Mouse (Mus musculus) CH12.LX (cell line): ENCODE measurements at regions not wholly inside any gene's neighbourhood (a gene's known extent, or its start where the extent isn't known, plus 50 kb on each side); places are given as distances from the start of the nearest gene placed in this dataset.

Experiments used
- DNase-seq: peaks from one replicate; pipeline ENCODE4 v3.0.0-alpha.2; 2013; ENCODE audit errors: extremely low read depth
- H3K27ac ChIP-seq: 2 replicates; pipeline ENCODE4 v1.5.1; 2012; ENCODE audit warnings: low read depth, mild to moderate bottlenecking, control low read depth, moderate library complexity; ENCODE audit not compliant: insufficient read depth
- H3K27me3 ChIP-seq: replicated peaks from 2 replicates; pipeline ENCODE3; 2012; ENCODE audit warnings: inconsistent platforms
- H3K36me3 ChIP-seq, 2 experiments: replicated peaks in 1 of 2; 2 replicates each; pipeline versions ENCODE3 to v1.6.1; 2012; ENCODE audit warnings: inconsistent platforms in 1 of 2, low read length in 1 of 2, mild to moderate bottlenecking in 1 of 2, mixed read lengths in 1 of 2, moderate library complexity in 1 of 2; ENCODE audit not compliant: control insufficient read depth in 1 of 2, insufficient read depth in 1 of 2
- H3K4me1 ChIP-seq, 2 experiments: 2 replicates each; pipeline ENCODE4 v1.6.1; 2012; ENCODE audit warnings: inconsistent platforms in 1 of 2, moderate library complexity in 1 of 2; ENCODE audit not compliant: insufficient read depth in 2 of 2, control insufficient read depth in 1 of 2
- H3K4me2 ChIP-seq: 2 replicates; pipeline ENCODE4 v1.6.1; 2012; ENCODE audit warnings: low read depth, mild to moderate bottlenecking, control low read depth; ENCODE audit not compliant: poor library complexity, insufficient read depth, severe bottlenecking
- H3K4me3 ChIP-seq, 3 experiments: fragments of 150-350 bp in 1 of 3; sonication (generic) in 1 of 3; replicated peaks in 1 of 3; 2 replicates each; pipeline versions ENCODE3 to v1.5.1; 2011 to 2012; ENCODE audit warnings: low read depth in 2 of 3, low read length in 2 of 3, mild to moderate bottlenecking in 2 of 3, moderate library complexity in 2 of 3, control low read depth in 1 of 3, improper control_type of control experiment in 1 of 3, inconsistent platforms in 1 of 3, mixed read lengths in 1 of 3; ENCODE audit not compliant: poor library complexity in 1 of 3
- H3K79me2 ChIP-seq: replicated peaks from 2 replicates; pipeline ENCODE4 v1.6.1; 2012; ENCODE audit warnings: mild to moderate bottlenecking, moderate library complexity; ENCODE audit not compliant: control insufficient read depth, poor library complexity, insufficient read depth, severe bottlenecking; ENCODE audit errors: extremely low read depth
- H3K9ac ChIP-seq: 2 replicates; pipeline ENCODE4 v1.6.1; 2012; ENCODE audit warnings: low read depth, mild to moderate bottlenecking, control low read depth, moderate library complexity; ENCODE audit not compliant: insufficient read depth
- H3K9me3 ChIP-seq: replicated peaks from 2 replicates; pipeline ENCODE3; 2012; ENCODE audit warnings: low read length, inconsistent platforms, mixed read lengths
- CHD1 ChIP-seq: IDR thresholded peaks from 2 replicates; pipeline ENCODE4 v1.6.1; 2012; ENCODE audit warnings: low read depth, low read length, improper control_type of control experiment, inconsistent platforms
- E2F4 ChIP-seq: IDR thresholded peaks from 2 replicates; pipeline ENCODE4 v1.6.1; 2011; ENCODE audit warnings: low read depth, low read length, improper control_type of control experiment; ENCODE audit not compliant: insufficient replicate concordance
- ELF1 ChIP-seq: IDR thresholded peaks from 2 replicates; pipeline ENCODE4 v1.6.1; 2014; ENCODE audit warnings: low read depth, mild to moderate bottlenecking, inconsistent platforms, low read length, improper control_type of control experiment
- EP300 ChIP-seq: IDR thresholded peaks from 2 replicates; pipeline ENCODE4 v1.6.1; 2011; ENCODE audit warnings: low read length, improper control_type of control experiment
- IRF4 ChIP-seq: IDR thresholded peaks from 2 replicates; pipeline ENCODE4 v1.6.1; 2014; ENCODE audit warnings: low read depth, mild to moderate bottlenecking, inconsistent platforms, low read length, improper control_type of control experiment
- JUN ChIP-seq: IDR thresholded peaks from 2 replicates; pipeline ENCODE4 v1.6.1; 2011; ENCODE audit warnings: low read depth, mild to moderate bottlenecking, low read length, improper control_type of control experiment, moderate library complexity; ENCODE audit not compliant: insufficient read depth
- KAT2A ChIP-seq: IDR thresholded peaks from 2 replicates; pipeline ENCODE4 v1.6.1; 2012; ENCODE audit warnings: low read length, improper control_type of control experiment, inconsistent platforms; ENCODE audit not compliant: insufficient replicate concordance
- MAFK ChIP-seq: IDR thresholded peaks from 2 replicates; pipeline ENCODE4 v1.6.1; 2011; ENCODE audit warnings: low read length, improper control_type of control experiment; ENCODE audit not compliant: insufficient replicate concordance
- MAZ ChIP-seq: IDR thresholded peaks from 2 replicates; pipeline ENCODE4 v1.6.1; 2012; ENCODE audit warnings: low read depth, mild to moderate bottlenecking, inconsistent platforms, low read length, improper control_type of control experiment, moderate library complexity
- MEF2A ChIP-seq: IDR thresholded peaks from 2 replicates; pipeline ENCODE4 v1.6.1; 2014; ENCODE audit warnings: low read depth, mild to moderate bottlenecking, inconsistent platforms, low read length, improper control_type of control experiment, borderline replicate concordance
- MXI1 ChIP-seq: IDR thresholded peaks from 2 replicates; pipeline ENCODE4 v1.6.1; 2011; ENCODE audit warnings: mild to moderate bottlenecking, low read depth, low read length, improper control_type of control experiment
- NELFE ChIP-seq: IDR thresholded peaks from 2 replicates; pipeline ENCODE4 v1.6.1; 2011; ENCODE audit warnings: low read depth, low read length, improper control_type of control experiment
- NRF1 ChIP-seq: IDR thresholded peaks from 2 replicates; pipeline ENCODE4 v1.6.1; 2014; ENCODE audit warnings: low read depth, mild to moderate bottlenecking, inconsistent platforms, low read length, improper control_type of control experiment, moderate library complexity
- PAX5 ChIP-seq: IDR thresholded peaks from 2 replicates; pipeline ENCODE4 v1.6.1; 2012; ENCODE audit warnings: low read length, inconsistent platforms, mixed read lengths
- POLR2AphosphoS2 ChIP-seq: IDR thresholded peaks from 2 replicates; pipeline ENCODE4 v1.6.1; 2011; ENCODE audit warnings: low read depth, low read length, improper control_type of control experiment
- RAD21 ChIP-seq: IDR thresholded peaks from 2 replicates; pipeline ENCODE4 v1.6.1; 2011; ENCODE audit warnings: low read depth, mild to moderate bottlenecking, low read length, improper control_type of control experiment, moderate library complexity
- RCOR1 ChIP-seq: conservative IDR thresholded peaks from 2 replicates; pipeline ENCODE4 v1.6.1; 2012; ENCODE audit warnings: low read depth, mild to moderate bottlenecking, inconsistent platforms, low read length, improper control_type of control experiment
- SMC3 ChIP-seq: IDR thresholded peaks from 2 replicates; pipeline ENCODE4 v1.6.1; 2011; ENCODE audit warnings: low read depth, low read length, improper control_type of control experiment
- UBTF ChIP-seq: IDR thresholded peaks from 2 replicates; pipeline ENCODE4 v1.6.1; 2012; ENCODE audit warnings: low read depth, mild to moderate bottlenecking, inconsistent platforms, low read length, improper control_type of control experiment, moderate library complexity
- USF2 ChIP-seq: conservative IDR thresholded peaks from 2 replicates; pipeline ENCODE4 v1.6.1; 2011; ENCODE audit warnings: low read depth, low read length, improper control_type of control experiment
- ZC3H11A ChIP-seq: IDR thresholded peaks from 2 replicates; pipeline ENCODE4 v1.6.1; 2012; ENCODE audit warnings: low read depth, mild to moderate bottlenecking, inconsistent platforms, low read length, improper control_type of control experiment
- ZKSCAN1 ChIP-seq: IDR thresholded peaks from 2 replicates; pipeline ENCODE4 v1.6.1; 2012; ENCODE audit warnings: low read depth, inconsistent platforms, low read length, improper control_type of control experiment, borderline replicate concordance
- ZNF384 ChIP-seq: IDR thresholded peaks from 2 replicates; pipeline ENCODE4 v1.6.1; 2012; ENCODE audit warnings: low read depth, low read length, improper control_type of control experiment, inconsistent platforms
- dilution Hi-C: fragments of 300-500 bp; cut with MboI; formaldehyde crosslinking; loops from 2 replicates; pipeline ENCODE4 v1.14.3; 2020; ENCODE audit warnings: low sequenced_read_pairs; ENCODE audit not compliant: extremely low pct_unique_long_range_greater_than_20kb, extremely low pct_ligation_motif_present
- in situ Hi-C: fragments of 300-500 bp; cut with MboI; formaldehyde crosslinking; loops from 3 replicates; pipeline ENCODE4 v1.14.3; 2019; ENCODE audit warnings: low sequenced_read_pairs, low pct_ligation_motif_present, low pct_unique_long_range_greater_than_20kb, mixed read lengths

DNA sequence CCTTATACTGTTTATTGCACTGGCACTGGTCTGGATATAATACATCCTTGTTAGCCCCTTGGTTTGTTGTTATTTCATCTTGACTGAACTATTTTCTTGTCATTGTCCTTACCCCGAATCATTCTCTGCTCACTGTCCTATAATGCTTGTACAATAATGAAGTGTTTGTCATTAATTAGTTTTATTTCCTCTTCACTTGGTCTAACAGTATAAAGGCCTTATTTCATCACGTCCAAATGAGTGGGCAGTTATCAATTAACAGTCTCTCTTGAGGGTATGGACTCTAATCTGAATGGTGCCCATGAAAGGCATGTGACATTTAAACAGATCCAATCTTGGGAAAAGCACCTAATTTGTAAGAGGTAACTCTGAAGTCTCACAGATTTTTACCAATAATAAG lies 162.6 kb downstream of the Pros1 start:
- in situ Hi-C loops = no loop called here
- Histone ChIP-seq H3K4me3 (no peak overlapping the region), H3K36me3 (no peaks in the 10 kb centered on the region), H3K4me2 (no peak overlapping the region), H3K4me1 (no peaks in the 10 kb centered on the region), H3K27ac (no peak overlapping the region), H3K27me3 (no peaks in the 10 kb centered on the region), H3K9ac (no peak overlapping the region), H3K79me2 (no peaks in the 10 kb centered on the region), H3K9me3 (no peaks in the 10 kb centered on the region)
- dilution Hi-C loops = no loop called here
- no peak for DNase-seq
- TF ChIP-seq POLR2AphosphoS2 (no peak), MEF2A (no peak), KAT2A (no peak), CHD1 (no peak), UBTF (no peak), RCOR1 (no peak), MAFK (no peak), MXI1 (no peak), NRF1 (no peak), IRF4 (no peak), E2F4 (no peak), NELFE (no peak), ZC3H11A (no peak), ZNF384 (no peak), SMC3 (no peak), ELF1 (no peak), RAD21 (no peak), USF2 (no peak), PAX5 (no peak)

DNA sequence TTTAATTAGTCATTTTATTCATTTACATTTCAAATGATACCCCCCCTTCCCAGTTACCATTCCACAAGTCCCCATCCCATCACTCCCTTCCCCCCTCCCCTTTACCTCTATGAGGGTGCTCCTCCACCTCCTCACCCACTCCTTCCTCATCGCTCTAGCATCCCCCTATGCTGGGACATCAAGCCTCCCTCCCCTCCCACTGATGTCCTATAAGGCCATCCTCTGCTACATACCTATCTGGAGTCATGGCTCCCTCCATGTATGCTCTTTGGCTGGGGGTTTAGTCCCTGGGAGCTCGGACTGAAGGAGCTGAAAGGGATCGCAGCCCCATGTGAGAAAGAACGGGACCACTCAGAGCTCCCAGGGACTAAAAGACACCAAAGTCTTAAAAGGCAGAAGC lies 176.3 kb downstream of the Pros1 start:
- no peaks in the 10 kb centered on the region for H3K36me3 ChIP-seq
- no peak overlapping the region for H3K27ac ChIP-seq
- no peaks in the 10 kb centered on the region for H3K27me3 ChIP-seq
- H3K9me3 ChIP-seq = peaks cover 2% of the 10 kb centered on the region
- DNase-seq = no peak
- no peak overlapping the region for H3K4me3 ChIP-seq
- no peaks in the 10 kb centered on the region for H3K79me2 ChIP-seq
- dilution Hi-C loops (no loop called here), in situ Hi-C loops (no loop called here)
- H3K9ac ChIP-seq = no peak overlapping the region
- no peak overlapping the region for H3K4me2 ChIP-seq
- no peak for TF ChIP-seq MEF2A
- TF ChIP-seq SMC3 = no peak
- TF ChIP-seq RCOR1 = no peak
- no peak for TF ChIP-seq POLR2AphosphoS2
- TF ChIP-seq NELFE = no peak
- TF ChIP-seq MAFK = no peak
- no peak for TF ChIP-seq ZKSCAN1
- no peak for TF ChIP-seq EP300
- TF ChIP-seq JUN = no peak
- TF ChIP-seq MAZ = no peak
- no peaks in the 10 kb centered on the region for H3K4me1 ChIP-seq
